Mouse (Mus musculus): ENCODE results near the gene Enc1.
"Not testable (repeated sequence)": the region's sequence is repeated elsewhere in the genome, so short reads cannot be mapped to it uniquely, and the experiment has no call there.

Enc1 gene

GRCm38 (mm10) chr13:97251736-97252135, 10.8 kb downstream of the Enc1 start:
- no peak for DNase-seq

DNA sequence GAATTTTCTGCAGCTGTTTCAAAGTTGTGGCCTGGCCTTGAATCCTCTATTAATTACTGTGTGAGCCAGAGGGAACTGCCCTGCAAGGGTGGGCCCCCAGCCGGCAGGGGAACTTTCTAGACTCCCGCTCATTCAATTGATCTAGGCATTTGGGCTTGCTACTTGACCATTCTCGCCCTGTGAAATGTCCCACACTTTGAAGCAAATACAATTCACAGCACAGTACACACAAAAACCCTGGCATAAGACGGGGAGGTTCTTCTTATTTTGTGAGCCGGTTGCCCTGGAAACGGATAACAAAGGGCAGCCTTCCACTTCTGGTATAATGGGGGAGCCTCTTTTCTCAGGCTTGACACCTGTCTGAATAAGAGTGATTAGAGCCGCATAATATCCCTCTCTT, 11.6 kb downstream of the Enc1 start:
- no peak for DNase-seq

DNA sequence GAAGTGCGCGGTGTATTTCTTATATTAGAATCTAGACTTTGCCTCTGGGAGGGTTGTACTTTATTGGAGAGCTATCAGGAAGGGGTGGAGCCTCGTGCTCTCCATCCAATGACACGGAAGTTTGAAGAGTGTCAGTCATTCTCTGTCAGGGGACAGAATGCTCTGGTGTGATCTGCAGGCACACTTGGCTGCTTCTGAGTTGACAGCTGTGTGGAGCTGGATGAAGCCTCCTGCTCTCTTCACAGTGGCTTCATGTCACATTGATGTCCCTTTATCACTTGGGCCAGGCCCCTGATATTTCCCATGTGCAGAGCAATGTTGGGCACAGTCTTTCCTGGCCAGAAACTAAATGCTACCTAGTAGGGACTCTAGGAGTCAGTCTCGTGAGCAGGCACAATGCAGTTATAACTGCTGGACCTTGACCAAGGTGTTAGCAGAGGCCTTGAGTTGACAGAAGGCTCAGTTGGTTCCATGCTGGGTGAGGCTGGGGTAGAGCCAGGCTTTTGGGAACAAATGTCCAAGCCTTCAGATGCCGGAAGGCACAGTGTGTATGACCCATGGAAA, 12.6 kb downstream of the Enc1 start:
- no peak for DNase-seq

- no peak for DNase-seq
Observed at GRCm38 (mm10) chr13:97253994-97254393, 13.1 kb downstream of the Enc1 start.

DNA sequence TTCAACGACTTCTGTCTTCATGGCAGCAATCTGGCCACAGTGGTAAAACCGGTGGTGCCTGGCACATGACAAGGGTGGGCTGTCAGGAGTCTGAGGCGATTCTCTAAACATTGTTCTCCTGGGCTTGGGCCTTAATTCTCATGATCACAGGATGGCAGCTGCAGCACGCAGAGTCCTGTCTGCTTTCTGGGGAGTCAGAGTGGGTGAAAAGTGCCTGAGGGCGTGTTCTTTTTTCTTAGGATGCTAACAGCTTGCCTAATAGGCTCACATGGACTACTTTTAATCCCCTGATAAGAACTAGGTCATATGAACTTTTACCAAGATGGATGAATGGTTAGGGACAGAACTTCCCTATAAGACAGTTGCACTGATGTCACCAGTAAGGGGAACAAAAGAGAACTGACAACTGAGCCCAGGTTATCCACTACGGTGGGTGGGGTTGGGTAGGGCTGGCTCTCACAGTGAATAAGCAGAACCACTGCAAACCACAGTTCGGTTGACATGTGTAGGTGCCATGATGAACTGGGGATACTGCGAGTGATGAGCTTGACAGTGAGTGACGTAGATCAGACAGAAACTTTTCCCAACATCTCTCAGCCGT, 13.8 kb downstream of the Enc1 start:
- no peak for DNase-seq

GRCm38 (mm10) chr13:97255976-97256848, 15.3 kb downstream of the Enc1 start:
- DNase-seq = no peak

DNA sequence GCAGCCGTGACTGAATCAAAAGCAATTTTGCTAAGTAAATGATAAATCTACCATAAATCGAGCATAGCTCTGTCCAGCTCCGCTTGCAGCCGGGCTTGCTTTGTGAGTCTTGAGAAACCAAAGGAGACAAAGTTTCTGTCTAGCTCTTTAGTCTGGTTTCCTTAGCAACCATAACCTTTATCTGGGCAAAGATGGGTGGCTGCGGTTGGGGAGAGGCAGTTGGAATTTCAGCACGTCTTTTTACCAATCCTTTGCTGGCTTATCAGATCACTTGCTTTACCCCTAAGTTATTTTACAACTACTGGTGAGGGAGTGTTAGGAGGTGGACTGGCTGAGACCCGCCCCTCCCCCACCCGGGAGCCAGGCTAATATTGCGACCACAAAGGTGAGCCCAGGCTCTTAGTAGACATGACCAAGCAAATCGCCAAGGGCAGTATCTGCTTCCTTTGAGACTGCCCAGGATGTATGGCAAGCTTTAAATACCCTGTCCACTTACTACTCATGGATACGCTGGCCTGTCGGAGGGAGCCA, 16.0 kb downstream of the Enc1 start:
- DNase-seq = no peak

DNA sequence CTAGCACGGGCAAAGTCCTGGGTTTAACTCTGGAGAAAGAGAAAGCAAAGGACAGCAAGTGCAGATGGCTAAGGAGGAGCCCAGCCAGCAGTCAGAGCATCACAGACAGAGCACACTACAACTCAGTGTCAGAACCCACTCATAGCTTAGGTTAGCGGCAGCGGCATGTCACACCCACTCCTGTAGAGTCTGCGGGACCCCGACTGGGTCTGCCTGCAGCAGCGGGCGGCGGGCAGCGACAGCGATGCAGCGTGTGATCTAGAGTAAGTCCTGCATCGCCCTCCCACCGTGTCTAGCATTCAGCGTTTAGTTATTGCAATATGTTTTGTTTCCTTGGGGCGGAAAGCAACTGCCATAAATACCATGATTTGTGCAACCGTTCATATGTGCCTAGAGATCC, 18.4 kb downstream of the Enc1 start:
- DNase-seq = no peak

GRCm38 (mm10) chr13:97260456-97261180, 19.7 kb downstream of the Enc1 start:
- no peak for DNase-seq

- DNase-seq = no peak
Observed at GRCm38 (mm10) chr13:97261549-97261948, 20.6 kb downstream of the Enc1 start.

- no peak for DNase-seq
Observed at GRCm38 (mm10) chr13:97262676-97263075, 21.8 kb downstream of the Enc1 start.

DNA sequence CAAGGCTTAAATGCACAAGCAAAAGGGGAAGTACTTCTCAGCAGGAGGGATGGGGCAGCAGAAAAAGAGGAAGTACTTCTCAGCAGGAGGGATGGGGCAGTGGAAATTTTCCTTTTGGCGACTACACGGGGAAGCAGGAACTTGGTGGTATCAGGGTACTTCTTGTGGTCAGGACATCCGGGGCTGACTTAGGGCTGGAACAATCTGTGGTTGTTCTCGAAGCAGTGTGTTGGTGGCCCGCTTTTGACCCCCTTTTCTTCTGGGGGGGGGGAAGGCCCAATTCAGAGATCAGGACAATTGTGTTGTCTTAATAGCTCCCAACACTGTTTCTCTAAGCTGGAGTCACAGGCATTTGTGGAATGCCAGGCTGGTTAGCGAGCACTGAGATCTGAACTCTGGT, 24.6 kb downstream of the Enc1 start:
- not testable (repeated sequence) for DNase-seq

GRCm38 (mm10) chr13:97270723-97271122, 29.8 kb downstream of the Enc1 start:
- no peak for DNase-seq

DNA sequence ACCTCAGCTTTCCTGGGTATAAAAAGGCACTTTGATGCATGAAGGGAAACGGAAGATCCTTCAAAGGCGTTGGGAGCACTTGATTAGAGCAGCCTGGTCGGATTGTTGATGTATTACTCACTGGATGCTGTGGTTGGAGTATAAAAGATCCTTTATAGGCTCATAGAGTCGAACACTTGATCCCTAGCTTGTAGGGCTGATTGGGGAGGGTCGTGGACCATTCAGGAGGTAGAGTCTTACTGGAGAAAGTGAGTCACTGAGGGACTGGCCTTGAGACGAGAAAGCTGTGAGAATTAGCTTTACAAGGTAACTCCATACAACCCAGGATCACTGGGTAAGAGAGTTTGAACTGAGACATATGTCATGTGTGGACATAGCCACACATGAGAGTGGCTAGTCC, 30.7 kb downstream of the Enc1 start:
- DNase-seq = no peak

DNA sequence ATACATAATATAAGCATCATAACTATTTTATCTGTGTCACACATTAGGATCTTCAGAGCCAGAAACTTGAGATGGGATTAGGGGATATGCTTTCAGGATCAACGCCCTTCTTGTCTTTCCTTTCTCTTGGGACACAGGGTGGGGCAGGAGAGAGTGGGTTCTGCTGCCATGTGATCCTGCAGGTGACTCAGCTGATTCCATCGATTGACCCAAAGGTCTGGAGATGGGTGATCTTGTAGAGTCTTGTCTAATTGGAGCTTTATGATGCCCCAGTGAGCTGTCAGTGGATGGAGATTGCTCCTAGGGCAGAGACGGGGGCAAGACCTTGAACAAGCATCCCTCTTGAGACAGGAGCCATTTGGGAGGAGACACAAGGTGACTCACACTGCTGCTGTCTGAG, 33.9 kb downstream of the Enc1 start:
- DNase-seq = no peak

GRCm38 (mm10) chr13:97275482-97275881, 34.6 kb downstream of the Enc1 start:
- no peak for DNase-seq

DNA sequence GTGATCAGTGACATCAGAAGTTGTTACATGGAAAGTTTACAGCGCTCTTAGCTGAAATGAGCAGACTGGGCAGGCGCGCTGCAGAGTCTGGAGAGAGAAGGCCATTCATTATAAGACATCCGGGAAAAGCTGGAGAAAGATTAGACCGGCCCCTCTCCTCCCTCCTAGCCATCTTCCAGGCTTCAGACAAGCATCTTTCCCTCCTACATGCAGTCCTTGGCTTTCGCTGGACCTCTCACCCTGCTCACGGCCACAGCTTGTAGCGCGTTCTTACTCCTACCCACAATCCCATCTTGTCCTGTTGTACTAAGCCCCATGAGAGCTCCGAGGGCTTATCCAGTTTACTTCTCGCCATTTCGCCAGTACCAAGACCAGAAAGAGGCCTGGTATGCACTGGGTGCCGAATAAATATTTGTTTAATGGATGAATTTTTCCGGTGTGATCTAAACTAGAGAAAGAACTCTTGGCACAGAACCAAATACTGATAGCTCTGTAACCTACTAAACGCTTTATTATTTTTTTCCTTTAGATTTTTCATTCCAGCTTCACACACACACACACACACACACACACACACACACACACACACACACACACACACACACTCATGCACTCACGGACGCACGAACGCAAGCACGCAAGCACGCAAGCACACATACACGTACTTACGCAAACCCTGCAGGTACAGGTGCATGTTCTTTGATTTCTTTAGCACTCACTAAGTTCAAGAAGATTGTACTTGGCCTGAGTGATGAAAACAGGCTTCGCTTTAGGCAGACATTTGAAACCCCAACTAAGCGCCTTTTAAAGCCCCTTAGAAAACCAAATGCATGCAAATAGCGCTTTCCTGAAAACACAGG, 41.4 kb downstream of the Enc1 start:
- DNase-seq = peak; percentile 31 to 55

DNA sequence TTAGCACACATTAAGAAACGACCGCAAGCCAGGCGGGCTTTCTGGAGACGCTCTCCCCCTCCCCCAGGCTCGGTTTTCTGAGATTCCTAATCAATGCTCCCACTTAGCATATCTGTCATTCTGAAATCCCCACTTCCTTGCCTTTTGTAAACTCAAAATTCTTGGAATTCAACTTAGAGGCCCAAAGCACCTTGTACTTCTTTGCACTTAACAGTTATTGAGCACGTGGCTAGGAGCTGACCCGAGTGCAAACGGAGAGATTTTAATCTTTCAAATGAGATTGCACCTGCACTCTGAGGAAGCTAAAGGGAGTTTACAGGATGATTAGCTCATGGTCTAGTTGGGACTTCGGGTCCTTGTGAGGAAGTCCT, 42.0 kb downstream of the Enc1 start:
- DNase-seq = no peak

GRCm38 (mm10) chr13:97287046-97287445, 46.1 kb downstream of the Enc1 start:
- DNase-seq = no peak

DNA sequence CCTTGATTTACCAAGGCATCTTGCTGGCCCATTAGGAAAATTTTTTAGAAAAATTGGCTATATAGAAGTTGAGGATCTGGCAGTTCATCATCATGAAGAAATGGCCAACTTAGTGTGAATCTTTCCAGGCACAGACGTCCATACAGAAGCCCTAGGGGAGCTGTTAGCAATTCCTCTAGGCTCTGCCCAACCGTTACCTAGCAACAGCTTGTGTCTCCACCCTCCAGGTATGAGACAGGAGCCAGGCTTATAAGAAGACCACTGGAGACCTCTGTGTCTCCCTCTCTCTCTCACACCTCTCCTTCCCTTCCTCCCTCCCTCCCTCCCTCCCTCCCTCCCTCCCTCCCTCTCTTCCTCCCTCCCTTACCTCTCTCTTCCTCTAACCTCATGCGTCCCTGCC, 49.8 kb downstream of the Enc1 start:
- DNase-seq = no peak

- no peak for DNase-seq
Observed at GRCm38 (mm10) chr13:97291354-97291753, 50.4 kb downstream of the Enc1 start.

- no peak for DNase-seq
Observed at GRCm38 (mm10) chr13:97292026-97292425, 51.1 kb downstream of the Enc1 start.
